Mouse (Mus musculus) adipocyte (in vitro differentiated cells): ENCODE measurements around the gene Mark3.

Experiments used
- DNase-seq: peaks from one replicate; pipeline ENCODE4 v3.0.0-alpha.2; 2016; ENCODE audit warnings: low spot score

Gene Mark3

DNA sequence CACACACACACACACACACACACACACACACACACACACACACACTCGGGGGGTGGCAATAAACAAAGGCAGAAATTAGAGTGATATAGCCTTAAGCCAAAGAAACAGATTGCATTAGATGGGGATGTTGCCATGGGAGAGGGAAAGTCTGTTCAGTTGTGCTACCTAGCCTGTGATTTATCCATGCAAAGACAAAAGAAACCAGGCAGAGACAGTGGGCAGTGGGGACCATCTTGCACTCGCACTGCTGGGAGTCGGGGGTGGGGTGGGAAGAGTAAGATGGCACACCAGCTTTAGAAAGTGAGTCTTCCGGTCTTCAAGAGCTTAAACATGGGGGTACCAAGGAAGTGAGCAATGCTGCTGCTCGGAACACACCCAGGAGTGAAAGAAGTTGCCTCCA lies 14.0 kb upstream of the Mark3 start:
- no peak for DNase-seq

DNA sequence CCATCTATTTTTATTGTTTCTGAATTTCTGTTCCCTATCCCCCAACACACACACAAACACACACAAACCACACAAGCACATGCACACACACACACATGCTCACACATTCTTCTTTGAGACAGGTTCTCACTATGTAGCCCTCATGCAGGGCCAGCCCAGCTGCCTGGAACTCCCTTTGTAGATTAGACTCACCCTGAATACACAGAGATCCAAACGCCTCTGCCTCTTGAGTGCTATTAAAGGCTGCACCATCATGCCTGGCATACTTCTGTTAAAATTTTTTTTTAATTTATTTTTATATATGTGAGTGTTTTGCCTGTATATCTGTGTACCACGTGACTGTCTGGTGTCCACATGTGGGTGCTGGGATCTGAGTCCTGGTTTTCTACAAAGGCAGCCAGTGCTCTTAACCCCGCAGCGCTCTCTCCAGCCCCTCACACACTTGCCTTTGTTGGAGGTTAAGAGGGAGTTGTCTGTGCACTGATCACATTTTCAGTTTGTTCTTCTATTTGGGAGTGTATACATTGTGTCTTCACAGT lies 12.0 kb upstream of the Mark3 start:
- no peak for DNase-seq

DNA sequence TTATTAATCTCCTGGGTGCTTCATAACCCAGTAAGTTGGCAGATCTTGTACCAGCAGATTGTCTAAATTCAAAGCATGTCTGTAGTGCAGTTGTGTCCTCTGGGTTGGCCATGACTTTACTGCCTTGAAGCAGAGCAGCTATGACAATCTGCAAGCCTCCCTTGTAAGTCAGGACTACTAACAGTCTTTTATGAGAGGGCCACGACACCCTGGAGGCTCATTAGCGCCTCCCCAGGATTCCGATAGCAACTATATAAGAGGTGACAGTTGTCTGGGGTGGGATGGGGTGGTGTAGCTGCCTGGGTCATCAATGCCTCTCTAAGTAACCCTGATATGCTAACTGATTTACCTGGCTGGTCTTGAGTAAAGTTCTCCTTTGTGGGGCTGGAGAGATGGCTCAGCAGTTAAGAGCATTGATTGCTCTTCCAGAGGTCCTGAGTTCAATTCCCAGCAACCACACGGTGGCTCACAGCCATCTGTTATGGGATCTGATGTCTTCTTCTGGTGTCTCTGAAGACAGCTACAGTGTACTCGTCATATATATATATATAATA lies 11.2 kb upstream of the Mark3 start:
- no peak for DNase-seq

DNA sequence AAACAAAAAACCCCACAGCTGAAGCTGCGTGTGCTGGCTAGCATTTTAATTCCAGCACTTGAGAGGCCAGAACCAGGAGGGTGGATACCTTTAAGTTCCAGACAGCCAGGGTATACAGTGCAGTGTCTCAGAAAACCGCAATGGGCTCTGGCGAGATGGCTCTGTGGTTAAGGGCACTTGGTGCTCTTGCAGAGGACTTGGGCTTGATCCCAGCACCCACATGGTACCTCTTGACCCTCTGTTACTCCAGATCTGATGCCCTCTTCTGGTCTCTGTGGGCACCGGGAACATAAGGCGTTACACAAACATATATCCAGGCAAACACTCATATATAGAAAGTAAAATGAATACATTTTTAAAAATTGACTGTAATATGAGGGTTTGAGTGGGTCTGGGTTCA lies 9.0 kb upstream of the Mark3 start:
- no peak for DNase-seq

DNA sequence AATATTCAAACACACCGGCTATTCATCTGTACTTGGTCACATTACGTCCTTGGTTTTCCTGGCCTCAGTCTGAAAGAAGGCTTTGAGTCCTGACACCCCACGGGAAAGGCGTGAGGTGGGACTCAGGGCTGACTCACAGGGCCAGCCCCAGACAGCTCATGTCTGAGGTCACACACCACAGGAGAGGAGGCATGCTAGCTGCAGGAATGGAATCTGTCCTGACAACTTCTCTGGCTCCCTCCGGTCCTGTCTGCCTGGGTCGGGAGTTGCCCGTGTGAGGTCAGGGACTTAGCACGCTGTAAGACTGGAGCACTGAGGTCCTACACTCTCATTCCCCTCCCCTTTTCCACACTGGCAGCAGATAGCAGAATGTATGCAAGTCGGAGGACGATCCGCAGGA lies 5.5 kb upstream of the Mark3 start:
- DNase-seq, result no peak

DNA sequence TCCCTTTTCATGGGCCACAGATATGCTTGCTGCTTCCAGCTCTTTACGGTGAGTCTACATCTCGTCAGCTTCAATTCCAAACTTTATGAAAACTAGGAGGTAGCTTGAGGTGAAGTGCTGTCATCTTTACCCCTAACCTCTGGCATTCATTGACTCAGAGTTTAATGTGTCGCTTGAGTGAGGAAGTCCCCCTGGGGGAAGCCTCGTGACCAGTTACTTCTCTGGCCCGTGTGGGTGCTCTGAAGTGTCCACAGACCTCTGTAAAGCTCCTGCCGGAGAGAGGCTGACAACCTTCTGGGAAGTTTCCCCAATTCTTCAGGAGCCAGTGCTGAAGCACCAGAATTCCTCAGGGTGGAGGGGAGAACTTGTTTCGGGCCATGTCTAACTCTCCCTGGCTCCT lies 1.9 kb upstream of the Mark3 start:
- no peak for DNase-seq

DNA sequence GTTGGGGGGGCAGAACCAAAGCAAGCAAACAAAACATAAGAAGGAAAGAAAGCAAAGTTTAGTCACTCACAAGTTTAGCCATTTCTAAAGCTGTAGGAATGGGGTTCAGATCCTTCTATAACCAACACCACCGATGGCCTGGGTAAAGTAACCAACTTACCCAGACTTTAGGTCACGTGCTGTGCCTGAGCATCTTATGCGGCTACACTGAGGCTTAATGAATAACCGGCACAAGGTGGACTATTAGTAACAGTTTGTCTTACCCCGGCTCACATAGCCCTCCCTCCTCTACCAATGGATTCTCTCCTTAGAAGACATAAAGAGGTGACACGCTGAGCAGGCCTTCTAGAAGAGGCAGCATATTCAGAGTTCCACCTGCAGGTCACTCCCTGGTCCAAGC lies 1.0 kb upstream of the Mark3 start:
- DNase-seq, result no peak

DNA sequence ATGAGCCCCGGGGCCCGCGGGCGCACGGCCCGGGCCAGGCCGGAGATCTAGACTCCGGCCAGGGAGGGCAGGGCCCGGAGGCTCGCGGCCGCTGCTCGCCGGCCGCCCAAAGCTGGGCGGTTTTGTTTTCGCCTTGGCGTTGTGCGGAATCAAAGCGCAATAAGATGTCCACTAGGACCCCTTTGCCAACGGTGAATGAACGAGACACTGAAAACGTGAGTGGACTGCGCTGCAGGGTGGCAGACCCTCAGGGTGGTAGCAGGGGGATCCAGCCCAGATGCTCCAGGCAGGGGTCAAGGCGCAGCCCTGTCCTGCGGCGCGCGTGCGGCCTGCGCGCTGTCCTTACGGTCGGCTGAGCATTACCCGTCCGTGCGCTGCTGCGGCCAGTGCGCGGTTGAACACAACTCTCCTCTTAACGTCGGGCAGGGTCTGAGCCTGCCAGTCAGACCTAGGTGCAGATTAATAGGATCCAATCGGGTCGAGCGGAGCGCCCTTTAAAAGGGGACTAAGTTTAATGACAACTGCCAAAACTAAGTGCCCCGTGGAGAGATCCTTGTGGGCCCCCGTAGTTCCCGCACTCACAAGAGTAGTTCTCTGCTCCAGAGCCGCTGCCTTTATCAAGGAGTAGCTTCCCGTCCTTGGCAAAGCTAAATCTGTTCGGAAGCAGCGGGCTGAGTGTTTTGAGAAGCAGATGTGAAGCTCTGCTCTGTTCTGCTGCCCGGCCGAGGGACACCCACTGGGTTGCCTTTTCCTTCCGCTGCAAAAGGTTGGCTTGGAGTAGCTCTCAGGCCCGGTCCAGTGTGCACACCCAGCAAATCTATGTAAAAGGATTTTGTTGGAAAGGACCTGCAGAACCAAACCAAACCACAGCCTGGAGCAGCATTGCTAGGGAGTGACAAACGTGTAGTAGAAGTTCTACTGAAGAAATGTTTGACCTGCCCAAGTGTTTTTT lies 840 bp downstream of the Mark3 start:
- peak; percentile 60 for DNase-seq

DNA sequence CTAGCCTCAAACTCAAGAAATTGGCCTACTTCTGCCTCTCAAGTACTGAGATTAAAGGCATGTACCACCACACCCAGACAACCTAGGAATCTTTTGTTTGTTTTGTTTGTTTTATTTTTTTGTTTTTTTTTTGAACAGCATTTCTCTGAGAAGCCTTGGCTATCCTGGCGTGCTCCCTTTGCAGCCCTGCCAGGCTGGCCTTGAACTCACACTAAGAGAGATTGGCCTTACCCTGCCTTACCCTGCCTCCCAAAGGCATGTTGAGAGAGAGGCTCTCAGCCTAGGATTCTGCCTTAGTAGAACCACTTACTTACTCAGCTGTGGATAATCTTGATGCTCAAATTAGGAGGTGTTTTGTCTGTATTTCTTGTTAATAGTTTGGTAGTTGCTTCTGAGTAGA lies 8.7 kb downstream of the Mark3 start:
- DNase-seq, result no peak

DNA sequence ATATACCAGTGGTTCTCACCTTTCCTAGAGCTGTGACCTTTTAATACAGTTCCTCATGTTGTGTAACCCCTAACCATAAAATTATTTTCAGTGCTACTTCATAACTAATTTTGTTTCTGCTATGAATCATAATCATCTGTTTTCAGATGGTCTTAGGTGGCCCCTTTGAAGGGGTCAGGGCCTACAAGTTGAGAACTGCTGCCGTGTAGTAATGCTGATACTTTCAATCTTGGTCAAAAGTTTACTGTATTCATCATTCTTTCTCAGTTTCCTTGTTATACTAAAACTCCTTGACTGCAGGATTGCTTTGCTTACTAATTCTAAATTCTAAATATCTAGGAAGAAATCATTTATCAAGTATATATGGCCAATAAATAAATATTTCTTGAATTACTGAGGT lies 10.1 kb downstream of the Mark3 start:
- no peak for DNase-seq

DNA sequence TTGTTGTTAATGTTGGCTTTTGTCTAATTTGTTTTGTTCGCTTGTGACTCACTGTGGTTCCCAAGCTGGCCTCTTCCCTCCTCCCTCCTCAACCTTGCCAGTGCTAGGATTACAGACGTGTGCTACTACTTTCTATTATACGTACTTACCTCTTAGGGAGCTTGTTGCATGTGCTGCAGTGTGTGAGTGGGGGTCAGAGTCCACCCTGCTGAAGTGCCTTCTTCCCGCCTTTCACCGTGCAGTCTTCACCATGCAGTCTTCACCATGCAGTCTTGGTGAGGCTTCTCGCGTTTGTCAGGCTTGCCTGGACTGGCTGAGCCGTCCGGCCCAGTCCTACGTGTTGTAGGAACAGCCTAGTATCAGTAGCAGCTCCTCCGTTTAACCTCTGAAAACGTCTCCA lies 12.9 kb downstream of the Mark3 start:
- no peak for DNase-seq

DNA sequence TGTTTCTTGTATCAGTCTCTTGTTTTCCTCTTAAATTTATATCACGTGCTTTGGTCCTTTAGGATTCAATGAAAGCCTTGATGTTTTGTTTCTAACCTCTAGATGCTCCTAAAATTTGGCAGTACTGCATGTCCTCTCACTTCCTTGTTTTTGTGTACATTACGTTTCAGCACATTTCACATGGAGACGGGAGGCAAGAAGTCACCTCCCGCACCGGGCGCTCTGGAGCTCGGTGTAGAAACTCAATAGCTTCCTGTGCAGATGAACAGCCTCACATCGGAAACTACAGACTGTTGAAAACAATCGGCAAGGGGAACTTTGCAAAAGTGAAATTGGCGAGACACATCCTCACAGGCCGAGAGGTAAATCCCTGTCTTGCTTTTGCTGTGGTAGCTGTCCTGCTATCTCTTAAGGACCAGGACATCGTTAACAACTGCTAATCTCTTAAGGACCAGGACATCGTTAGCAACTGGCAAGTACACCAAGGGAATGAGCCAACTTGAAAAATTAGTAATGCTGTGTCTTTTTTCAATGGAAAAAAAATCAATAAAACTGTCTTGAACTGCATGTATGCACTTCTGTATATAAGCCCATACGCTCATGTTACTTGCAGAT lies 18.2 kb downstream of the Mark3 start:
- DNase-seq, result no peak

DNA sequence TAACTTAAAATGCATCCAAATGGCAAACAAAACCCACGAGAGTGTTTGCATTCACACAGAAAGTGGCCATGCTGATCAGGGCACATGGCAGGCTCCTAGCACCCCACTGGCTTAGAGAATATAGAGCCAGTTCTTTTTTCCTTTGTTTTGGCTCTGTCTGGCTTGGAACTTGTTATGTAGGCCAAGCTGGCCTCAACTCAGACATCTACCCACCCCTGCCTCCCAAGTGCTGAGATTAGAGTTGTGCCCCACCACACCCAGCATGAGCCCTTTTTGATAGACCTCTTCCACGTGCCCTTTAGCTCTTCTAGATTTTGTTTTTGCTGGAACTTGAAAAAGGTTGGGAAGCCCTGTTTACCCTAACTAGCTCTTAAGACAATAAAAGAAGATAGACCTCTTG lies 19.5 kb downstream of the Mark3 start:
- no peak for DNase-seq

DNA sequence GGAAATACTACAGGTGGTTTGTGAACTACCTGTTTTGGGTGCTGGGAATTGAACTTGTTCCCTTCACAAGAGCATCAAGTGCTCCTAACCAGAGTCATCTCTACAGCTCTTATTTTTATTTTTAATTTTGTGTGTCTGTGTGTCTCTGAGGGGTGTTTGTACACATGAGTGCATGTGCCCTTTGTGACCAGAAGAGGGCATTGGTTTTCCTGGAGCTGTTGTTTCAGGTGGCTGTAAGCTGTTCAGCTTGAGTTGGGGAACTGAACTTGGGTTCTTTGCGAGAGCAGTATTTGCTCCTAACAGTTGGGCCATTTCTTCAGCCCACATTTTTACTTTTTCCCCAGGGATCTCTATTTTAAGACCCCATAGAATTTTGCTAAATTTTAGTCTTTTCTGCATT lies 23.0 kb downstream of the Mark3 start:
- DNase-seq, result no peak

DNA sequence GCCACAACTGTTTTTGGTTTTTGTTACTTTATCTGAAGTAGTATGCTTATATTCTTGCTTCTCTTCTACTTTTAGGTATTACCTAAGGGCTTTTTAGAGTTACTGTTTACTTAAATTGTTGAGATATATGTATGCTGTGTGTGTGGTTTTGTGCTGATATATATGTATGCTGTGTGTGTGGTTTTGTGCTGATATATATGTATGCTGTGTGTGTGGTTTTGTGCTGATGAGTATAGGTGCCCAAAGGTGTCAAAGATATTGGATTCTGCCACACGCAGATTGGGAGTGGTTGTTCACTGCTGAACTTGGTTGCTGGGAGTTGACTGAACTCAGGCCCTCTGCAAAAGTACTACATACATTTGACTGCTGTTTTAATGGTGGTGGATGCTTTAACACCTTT lies 24.6 kb downstream of the Mark3 start:
- DNase-seq, result no peak

DNA sequence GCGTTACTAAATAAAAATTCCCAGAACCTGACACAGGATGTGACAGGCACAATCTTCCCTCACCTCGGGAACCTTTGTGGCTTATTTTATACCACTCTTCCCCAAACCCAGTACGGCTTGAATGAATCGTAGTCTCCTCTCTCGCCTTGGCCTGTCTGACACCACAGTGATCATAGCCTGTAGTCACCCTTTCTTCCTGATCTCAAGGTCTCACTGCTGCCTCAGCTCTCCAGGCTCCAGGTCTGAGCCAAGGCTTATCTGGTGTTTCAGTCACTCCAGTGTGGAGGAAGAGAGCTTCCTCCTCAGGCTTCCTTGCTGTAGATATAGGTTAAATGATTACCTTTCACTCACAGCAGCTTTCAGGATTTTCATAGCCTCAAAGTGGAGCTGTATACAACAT lies 25.3 kb downstream of the Mark3 start:
- no peak for DNase-seq

DNA sequence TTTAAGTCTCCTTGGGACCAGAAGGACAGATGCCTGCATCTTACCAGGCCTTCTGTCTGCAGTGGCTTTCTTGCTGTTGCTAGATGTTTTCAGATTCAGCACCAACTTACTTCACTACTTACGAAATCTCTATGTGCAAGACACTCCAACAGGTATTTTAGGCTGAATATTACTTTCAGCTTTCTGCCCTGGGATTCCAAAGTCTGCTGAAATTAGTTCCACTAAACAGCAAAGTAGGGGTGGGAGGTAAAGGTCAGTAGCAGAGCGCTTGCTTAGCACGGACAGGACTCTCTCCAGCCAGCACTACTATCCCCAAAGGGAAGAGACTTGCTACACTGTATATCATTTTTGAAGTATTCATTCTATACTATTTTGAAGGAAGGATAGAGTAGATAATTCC lies 29.5 kb downstream of the Mark3 start:
- DNase-seq, result no peak

DNA sequence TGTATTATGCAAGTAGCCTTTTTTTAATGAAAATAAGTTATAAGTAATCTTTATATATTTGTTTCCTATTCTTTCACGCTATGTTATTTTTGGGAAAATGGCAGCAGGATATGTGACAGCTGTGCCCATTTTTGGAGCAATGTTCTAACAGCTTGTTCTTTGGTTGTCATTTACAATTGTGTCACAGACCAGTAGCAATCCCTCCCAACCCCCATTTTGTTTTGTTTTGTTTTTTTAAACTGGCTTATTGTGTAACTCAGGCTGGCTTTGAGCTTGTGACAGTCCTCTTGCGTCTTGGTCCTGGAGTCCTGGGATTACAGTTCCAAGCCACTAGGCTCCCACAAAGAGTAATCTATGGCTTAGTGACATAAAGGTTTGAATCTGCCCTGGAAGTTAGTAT lies 31.3 kb downstream of the Mark3 start:
- DNase-seq, result peak; percentile 68

DNA sequence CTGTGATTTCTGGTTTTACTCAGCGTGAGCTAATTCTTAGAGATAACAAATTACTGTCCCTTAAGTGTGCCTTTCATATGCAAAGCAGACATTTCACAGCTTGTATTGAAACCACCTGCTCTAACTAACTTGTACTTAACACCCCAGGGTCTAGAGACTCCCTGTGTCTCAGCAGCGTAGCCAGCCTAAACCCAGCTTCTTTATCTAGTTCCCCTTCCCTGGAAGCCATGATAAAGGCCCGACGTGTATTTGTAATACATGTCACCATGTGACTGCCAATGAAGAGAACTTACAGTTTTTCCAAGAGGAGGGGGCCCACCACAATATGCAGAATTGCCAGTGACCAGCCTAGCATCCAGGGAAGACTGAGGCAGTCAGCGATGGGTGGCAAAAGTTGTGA lies 33.7 kb downstream of the Mark3 start:
- no peak for DNase-seq

DNA sequence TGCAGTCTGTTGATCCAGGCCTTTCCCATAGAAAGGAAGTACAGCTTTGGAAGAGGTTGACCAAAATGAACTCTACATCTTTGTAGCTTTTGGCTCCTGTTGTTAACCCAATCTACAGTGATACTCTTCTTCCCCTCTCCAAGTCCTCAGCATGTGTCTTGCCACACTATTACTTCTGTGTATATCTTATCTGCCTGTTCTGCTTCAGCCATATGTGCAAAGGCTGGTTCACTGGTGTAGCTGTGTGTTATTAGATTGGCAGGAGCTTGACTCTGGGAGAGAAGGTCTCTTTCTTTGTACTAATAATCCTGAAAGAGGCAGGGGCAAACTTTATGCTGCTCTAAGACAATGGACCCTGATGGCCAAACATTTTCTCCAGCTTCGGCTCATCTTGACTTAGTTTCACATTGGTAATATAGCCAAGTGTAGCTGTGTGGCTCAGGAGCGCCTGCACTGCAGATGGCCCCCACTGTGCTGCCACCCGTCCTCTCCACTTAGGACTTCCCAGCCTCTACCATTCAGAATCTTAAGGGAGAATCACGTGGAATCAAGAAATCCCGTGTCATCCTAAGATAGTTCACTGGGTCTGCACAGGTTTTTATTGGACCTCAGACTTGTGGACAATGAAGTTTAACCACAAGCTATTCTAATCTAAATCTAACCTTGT lies 40.3 kb downstream of the Mark3 start:
- DNase-seq, result no peak

DNA sequence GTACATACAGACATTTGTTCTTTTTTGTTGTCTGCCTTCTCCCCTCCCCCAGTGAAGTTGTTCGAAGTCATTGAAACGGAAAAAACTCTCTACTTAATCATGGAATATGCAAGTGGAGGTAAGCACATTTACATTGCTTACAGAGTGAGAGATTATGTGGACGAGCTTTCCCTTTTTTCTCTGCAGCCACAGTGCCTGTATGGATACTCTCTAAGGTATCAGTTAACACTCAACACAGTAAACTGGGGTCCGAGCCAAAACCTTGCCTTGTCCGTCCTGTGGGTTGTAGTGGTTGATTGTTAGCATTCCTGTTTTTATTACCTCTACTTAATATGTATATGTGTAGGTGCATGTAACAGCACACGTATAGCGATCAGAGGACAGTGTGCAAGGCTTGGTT lies 43.9 kb downstream of the Mark3 start:
- DNase-seq, result no peak

DNA sequence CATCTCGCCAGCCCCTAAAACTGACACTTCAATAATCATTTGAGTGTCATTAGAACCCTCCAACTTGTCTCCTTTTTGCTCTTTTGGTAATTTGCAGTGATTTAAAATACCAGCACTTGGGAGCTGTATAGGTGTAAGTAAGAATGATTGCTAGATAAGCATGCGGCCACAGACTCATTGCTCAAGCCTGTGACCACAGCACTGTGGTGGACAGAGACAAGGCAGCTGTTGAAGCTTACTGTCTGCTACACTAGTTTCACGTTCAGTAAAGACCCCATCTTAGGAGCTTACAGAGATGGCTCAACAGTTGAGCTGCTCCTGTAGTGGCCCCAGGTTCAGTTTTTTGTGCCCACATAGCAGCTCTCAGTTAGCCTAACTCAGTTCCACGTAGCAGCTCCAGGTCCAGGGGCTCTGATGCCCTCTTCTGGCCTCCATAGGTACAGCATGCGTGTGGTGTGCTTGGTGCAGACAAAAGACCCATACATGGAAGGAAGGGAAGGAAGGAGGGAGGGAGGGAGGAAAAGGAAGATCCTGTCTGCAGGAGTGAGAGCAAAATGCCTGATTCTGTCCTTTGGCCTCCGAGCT lies 73.8 kb downstream of the Mark3 start:
- DNase-seq, result peak; percentile 68
